Mouse (Mus musculus) kidney, postnatal 10 days (tissue): ENCODE results near the gene Rusc1.
A peak's percentile ranks its signal among the peaks of the same experiment; 100 is the strongest.
"Not testable (repeated sequence)": the region's sequence is repeated elsewhere in the genome, so short reads cannot be mapped to it uniquely, and the experiment has no call there.

Source experiments
- DNase-seq: peaks from one replicate; pipeline ENCODE4 v3.0.0; 2021; ENCODE audit warnings: mixed read lengths

The Rusc1 gene

DNA sequence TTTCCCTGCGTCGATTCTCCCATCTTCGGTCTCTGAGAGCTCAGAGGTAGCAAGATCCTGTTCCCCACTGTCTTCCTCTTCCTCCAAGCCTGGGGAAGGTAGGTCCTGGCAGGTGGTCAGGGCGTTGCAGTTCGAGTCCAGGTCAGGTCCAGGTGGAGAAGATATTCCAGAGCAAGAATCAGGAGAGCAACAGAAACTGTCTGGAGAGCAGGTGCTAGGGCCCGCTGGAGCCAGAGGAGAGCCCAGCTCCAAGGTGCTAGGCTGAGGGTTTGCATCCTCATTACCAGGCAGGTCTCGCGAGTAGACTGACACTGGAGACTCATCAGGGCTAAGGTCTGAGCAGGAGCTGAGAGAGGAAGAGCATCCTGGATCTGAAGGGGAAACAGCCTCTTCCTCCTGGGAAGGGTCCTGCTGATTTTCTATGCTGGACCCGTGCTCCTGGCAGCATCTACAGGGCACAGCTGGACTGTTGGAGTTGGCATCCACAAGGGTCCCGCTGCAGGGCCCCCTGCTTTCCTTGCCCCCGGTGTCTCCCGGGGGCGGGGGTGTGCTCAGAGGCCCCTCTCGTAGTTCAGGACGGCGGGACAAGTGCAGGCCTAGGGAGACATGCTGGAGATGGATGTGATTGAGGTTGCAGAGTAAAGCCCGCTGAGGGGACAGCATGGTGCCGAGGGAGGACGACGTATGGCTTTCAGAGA lies 1.2 kb downstream of the Rusc1 start:
- no peak for DNase-seq

GRCm38 (mm10) chr3:89090694-89091655 lies 2.1 kb downstream of the Rusc1 start:
- peak; percentile 90 for DNase-seq

GRCm38 (mm10) chr3:89089882-89090591 lies 3.1 kb downstream of the Rusc1 start:
- DNase-seq, result peak; percentile 89

- DNase-seq, result peak; percentile 31
These were observed 4.1 kb downstream of the Rusc1 start for GRCm38 (mm10) chr3:89088974-89089373.

DNA sequence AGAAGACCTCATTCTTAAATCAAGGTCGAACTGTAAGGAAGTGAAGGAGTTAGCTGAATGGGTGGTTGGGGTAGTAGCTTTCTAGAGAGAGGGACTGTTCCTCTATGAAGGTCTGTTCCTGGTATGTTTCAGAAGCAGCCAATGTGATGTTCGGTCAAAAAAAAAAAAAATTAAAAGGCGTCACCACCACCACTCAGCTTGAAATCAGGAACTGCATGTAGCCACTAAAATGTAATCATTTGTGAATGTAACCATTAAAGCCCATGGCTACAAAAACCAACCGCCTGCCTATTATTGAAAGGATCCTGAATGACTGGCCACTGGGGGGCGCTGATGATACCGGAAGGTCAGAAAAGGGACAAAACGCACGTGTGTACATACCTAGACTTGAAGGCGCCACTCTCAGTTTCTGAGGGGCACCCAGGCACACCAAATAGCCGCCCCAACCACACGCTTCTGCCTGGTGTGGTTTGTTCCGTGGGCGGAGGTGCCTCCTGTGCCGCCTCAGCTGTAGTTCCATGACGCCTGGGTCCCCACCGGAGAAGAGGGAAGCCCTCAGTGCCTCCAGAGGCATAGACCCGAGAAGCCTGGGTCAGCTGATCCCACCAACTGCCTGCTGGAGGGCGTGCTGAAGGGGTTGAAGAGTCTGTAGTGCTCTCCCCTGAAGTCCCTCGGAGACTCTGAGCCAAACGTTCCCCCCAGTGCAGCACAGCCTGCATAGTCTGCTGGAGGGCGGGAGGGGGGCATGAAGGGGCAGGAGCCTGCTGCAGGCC lies 5.6 kb downstream of the Rusc1 start:
- peak; percentile 91 for DNase-seq

- no peak for DNase-seq
These were observed 8.4 kb downstream of the Rusc1 start for GRCm38 (mm10) chr3:89084654-89085190.

GRCm38 (mm10) chr3:89084133-89084532 lies 9.0 kb downstream of the Rusc1 start:
- no peak for DNase-seq

- not testable (repeated sequence) for DNase-seq
These were observed 10.8 kb downstream of the Rusc1 start for GRCm38 (mm10) chr3:89082287-89082686.

GRCm38 (mm10) chr3:89077383-89077782 lies 15.7 kb downstream of the Rusc1 start:
- no peak for DNase-seq

GRCm38 (mm10) chr3:89067265-89067664 lies 25.8 kb downstream of the Rusc1 start:
- DNase-seq, result no peak

- DNase-seq, result no peak
These were observed 31.4 kb downstream of the Rusc1 start for GRCm38 (mm10) chr3:89061696-89062095.

DNA sequence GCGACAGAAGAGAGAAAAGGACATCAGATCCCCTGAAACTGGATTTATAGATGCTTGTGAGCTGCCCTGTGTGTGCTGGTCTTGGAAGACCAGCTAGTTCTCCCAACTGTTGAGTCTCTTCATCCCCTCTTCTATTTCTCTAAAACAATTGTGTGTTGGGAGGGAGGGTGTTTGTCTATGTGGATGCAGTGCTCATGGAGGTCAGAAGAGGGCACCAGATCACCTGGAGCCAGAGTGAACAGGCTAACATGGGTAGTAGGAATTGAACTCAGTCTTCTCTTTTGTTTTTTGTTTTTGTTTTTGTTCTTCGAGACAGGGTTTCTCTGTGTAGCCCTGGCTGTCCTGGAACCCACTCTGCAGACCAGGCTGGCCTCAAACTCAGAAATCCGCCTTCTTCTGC lies 34.3 kb downstream of the Rusc1 start:
- DNase-seq, result peak; percentile 39

- no peak for DNase-seq
These were observed 34.8 kb downstream of the Rusc1 start for GRCm38 (mm10) chr3:89058361-89058760.

GRCm38 (mm10) chr3:89043359-89043758 lies 49.8 kb downstream of the Rusc1 start:
- DNase-seq, result no peak
